Mouse (Mus musculus): Measurements from ENCODE around the gene Terf2ip. TPM values are rescaled to one million over a fixed set of nuclear protein-coding genes. Genes with fewer than 3 reads are reported as not detected.

Gene Terf2ip
- 10 to 100 TPM; 35.4 to 36.3 TPM for total RNA-seq (2021)

- intact Hi-C loops (cut with DNase I) = loop anchor here (2.0 kb wide), 1 partner anchor 18 kb away; the partner anchor contains the start of gene Adat1
- peak; percentile 90 to 95 for DNase-seq (ENCODE audit: low spot score in 2 of 2)
These were observed at the start of gene Terf2ip, which contains the start of gene Kars for GRCm38 (mm10) chr8:112010997-112011815. Terf2ip (plus strand) TSS chr8:112011398. Kars (minus strand) TSS chr8:112011323.

GRCm38 (mm10) chr8:111962589-111962988 is 48.6 kb upstream of the Terf2ip start:
- intact Hi-C loops (cut with DNase I) = no loop called here
- no peak for DNase-seq (ENCODE audit: low spot score in 2 of 2)

DNA sequence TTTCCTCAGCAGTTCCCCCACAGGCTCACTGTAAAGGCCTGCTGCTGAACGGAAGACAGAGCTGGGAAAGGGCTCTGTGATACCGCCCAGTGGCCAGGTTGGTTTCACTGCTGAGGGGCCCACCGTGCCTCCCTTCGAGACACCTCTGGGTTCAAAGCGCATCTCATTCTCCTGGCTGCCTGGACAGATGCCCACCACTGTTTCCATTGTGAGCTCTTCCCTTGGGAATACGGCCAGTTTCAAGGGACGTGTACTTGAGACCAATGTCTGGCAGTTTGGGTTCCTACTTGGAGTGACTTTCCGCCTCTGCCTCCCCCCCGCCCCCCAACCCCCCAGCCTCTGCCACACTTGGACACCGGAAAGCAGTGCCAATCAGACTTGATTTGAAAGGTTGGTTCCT is 48.1 kb upstream of the Terf2ip start:
- no peak for DNase-seq (ENCODE audit: low spot score in 2 of 2)
- intact Hi-C loops (cut with DNase I) = no loop called here

DNA sequence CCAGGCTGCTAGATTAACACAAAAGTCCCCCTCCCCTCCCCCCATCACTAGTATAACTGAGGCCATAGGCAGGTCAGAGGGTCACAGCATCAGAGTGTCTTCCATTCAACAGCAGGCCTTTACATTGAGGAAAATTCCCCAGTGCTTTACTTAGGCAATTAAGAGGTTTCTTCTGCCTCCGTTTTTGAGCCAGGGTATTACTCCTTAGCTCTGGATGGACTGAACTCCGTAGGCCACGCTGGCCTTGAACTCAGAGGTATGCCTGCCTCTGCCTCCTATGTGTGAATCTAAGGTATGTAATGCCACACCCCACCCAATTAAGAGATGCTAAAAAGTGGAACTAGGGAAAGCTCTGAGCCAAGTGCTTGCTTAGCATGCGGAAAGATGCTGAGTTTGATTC is 47.7 kb upstream of the Terf2ip start:
- intact Hi-C loops (cut with DNase I) = no loop called here
- no peak for DNase-seq (ENCODE audit: low spot score in 2 of 2)

DNA sequence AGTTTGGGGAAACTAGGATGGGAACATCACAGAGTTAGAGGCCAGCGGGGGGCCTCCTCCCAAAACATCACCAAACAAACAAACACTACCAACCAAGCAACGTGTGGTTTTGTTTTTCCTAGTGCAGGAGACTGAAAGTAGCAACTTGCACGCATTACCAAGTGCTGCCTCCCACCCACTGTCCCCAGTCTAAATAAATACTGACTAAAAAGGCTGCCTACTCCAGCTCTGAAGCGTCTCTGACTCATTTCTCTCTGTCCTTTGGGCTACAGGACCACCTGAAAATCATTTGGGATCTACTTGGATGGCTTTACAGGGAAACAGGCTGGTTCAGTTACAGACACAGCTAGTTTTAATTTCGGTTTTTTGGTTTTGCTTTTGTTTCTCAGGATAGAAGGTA is 46.8 kb upstream of the Terf2ip start:
- DNase-seq (ENCODE audit: low spot score in 2 of 2) = peak in 1 of 2 experiments; percentile 41
- intact Hi-C loops (cut with DNase I) = no loop called here

GRCm38 (mm10) chr8:111964849-111965561 is 46.2 kb upstream of the Terf2ip start:
- intact Hi-C loops (cut with DNase I) = no loop called here
- DNase-seq (ENCODE audit: low spot score in 2 of 2) = no peak

GRCm38 (mm10) chr8:111967246-111967870 is 43.8 kb upstream of the Terf2ip start:
- intact Hi-C loops (cut with DNase I) = no loop called here

GRCm38 (mm10) chr8:111968541-111968940 is 42.7 kb upstream of the Terf2ip start:
- DNase-seq (ENCODE audit: low spot score in 2 of 2) = no peak
- intact Hi-C loops (cut with DNase I) = no loop called here

More at GRCm38 (mm10) chr8:111967246-111967870, 43.8 kb upstream of the Terf2ip start:
- no peak for DNase-seq (ENCODE audit: low spot score in 2 of 2)

- intact Hi-C loops (cut with DNase I) = no loop called here
- no peak for DNase-seq (ENCODE audit: low spot score in 2 of 2)
These were observed 42.2 kb upstream of the Terf2ip start for GRCm38 (mm10) chr8:111968991-111969390.

- intact Hi-C loops (cut with DNase I) = no loop called here
These were observed 37.1 kb upstream of the Terf2ip start for GRCm38 (mm10) chr8:111974138-111974537.

GRCm38 (mm10) chr8:111975706-111976105 is 35.5 kb upstream of the Terf2ip start:
- intact Hi-C loops (cut with DNase I) = no loop called here
- DNase-seq (ENCODE audit: low spot score in 2 of 2) = no peak

More at GRCm38 (mm10) chr8:111974138-111974537, 37.1 kb upstream of the Terf2ip start:
- no peak for DNase-seq (ENCODE audit: low spot score in 2 of 2)

GRCm38 (mm10) chr8:111976326-111976725 is 34.9 kb upstream of the Terf2ip start:
- no peak for DNase-seq (ENCODE audit: low spot score in 2 of 2)
- intact Hi-C loops (cut with DNase I) = no loop called here

DNA sequence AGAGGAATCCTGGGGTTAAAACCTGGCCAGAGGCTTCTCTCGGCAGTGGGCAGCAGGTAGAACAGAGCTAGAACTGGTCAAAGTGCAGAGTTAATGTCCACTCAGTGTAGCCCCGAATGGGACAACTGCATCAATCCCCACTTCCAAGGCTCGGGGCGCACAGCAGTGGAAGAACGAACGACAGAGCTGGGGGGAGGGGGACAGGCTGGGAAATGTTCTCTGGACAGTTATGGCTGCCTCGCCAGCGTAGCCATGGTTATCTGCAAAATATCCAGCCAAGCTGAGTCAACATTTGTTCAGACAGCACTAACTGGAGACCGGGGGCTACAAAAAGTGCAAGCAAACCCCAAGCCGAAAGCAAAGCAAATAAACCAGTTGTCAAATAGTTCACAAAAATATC is 33.1 kb upstream of the Terf2ip start:
- intact Hi-C loops (cut with DNase I) = no loop called here

DNA sequence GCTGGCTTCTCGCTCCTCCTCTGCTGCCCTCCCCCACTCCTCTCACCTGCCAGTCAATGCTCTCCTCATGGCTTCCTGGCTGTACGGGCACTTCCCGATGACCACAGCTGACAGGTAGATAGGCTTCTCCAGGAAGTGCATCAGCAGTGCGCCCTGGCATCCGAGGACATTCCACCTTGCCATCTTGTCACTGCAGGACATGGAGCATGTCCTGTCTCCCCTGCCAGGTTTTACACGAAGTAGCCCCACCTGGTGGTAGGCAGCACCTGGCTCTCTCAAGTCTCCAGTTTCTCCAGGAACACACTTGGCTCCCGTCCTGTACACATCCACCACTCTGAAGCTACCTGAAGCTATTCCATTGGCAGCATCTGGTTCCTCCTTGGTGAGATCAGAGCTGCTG is 29.1 kb upstream of the Terf2ip start:
- DNase-seq (ENCODE audit: low spot score in 2 of 2) = no peak
- intact Hi-C loops (cut with DNase I) = no loop called here

More for the DNA sequence above, 33.1 kb upstream of the Terf2ip start:
- no peak for DNase-seq (ENCODE audit: low spot score in 2 of 2)

DNA sequence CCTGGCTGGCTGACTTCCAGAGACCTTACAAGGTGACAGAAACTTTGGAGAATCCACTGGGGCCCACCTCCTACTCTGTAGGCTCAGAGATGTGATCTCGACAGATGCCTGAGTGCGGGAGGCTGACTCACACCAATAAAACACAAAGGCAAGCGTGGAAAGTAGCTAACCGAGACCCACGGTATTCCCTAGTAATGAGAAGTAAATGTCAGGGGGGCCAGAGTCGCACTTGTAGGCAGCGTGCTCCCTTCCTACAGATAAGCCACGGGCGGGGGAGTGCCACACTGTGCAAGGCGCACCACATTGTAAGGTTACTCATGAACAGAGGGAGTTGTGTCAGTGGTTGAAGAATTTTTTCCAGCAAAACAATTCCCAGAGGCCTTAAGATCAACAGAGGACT is 26.7 kb upstream of the Terf2ip start:
- peak; percentile 18 to 30 for DNase-seq (ENCODE audit: low spot score in 2 of 2)
- intact Hi-C loops (cut with DNase I) = no loop called here

DNA sequence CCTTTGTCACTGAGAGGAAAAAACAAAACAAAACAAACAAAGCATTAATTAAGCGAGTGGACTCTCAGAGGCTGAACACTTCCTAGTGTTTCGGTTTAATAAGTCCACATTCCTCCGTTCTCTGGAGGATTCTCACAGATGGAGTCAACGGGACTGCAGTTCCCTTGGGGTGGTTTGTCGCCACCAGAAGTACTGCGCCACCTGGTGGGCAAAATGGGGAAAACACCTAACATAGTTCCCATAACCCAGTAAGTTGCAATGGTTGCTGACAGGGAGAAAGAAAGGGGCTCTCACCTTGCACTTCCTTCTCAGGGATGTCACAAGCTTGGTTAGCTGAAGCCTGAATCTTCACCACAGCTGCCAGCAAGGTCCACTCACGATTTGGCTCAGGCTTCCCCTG is 21.3 kb upstream of the Terf2ip start:
- DNase-seq (ENCODE audit: low spot score in 2 of 2) = peak; percentile 70 to 73
- intact Hi-C loops (cut with DNase I) = loop anchor here (1.0 to 2.0 kb wide), 3 partner anchors 49 to 113 kb away; partner anchors contain the start of genes Gabarapl2 and Tmem170

DNA sequence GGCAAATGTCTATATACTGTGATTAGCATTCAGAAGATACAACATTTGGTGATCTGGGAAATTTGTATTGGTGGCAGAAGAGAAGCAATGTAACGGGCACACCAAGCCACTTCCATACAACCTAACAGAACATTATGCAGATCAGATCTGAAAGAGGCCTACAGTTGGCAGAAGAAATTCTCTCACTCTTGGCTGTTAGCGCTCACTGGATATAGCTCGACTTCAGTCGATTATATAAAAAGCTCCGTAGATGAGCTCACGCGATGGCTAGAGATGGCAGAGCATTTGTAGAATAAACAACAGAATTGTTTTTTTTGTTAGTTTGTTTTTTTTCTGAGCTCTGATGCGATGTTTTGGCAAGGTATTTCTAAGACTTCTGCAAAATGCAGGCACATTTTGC is 19.9 kb upstream of the Terf2ip start:
- intact Hi-C loops (cut with DNase I) = loop anchor here (2.0 kb wide), 2 partner anchors 50 to 114 kb away; partner anchors contain the start of genes Gabarapl2 and Tmem170
- peak; percentile 14 to 56 for DNase-seq (ENCODE audit: low spot score in 2 of 2)

GRCm38 (mm10) chr8:111992013-111992702 is 19.0 kb upstream of the Terf2ip start, which contains the start of gene Adat1:
Adat1 (minus strand) TSS chr8:111992302.
- peak; percentile 86 to 91 for DNase-seq (ENCODE audit: low spot score in 2 of 2)
- intact Hi-C loops (cut with DNase I) = loop anchor here (2.0 kb wide), 1 partner anchor 19 kb away; the partner anchor contains the start of genes Kars and Terf2ip

GRCm38 (mm10) chr8:111992703-111993039 is 18.5 kb upstream of the Terf2ip start:
- DNase-seq (ENCODE audit: low spot score in 2 of 2) = no peak
- intact Hi-C loops (cut with DNase I) = loop anchor here (2.0 kb wide), 1 partner anchor 18 kb away; the partner anchor contains the start of genes Kars and Terf2ip
